ENCODE assay signal across 17 mouse cellular contexts in the genomic region with DNA sequence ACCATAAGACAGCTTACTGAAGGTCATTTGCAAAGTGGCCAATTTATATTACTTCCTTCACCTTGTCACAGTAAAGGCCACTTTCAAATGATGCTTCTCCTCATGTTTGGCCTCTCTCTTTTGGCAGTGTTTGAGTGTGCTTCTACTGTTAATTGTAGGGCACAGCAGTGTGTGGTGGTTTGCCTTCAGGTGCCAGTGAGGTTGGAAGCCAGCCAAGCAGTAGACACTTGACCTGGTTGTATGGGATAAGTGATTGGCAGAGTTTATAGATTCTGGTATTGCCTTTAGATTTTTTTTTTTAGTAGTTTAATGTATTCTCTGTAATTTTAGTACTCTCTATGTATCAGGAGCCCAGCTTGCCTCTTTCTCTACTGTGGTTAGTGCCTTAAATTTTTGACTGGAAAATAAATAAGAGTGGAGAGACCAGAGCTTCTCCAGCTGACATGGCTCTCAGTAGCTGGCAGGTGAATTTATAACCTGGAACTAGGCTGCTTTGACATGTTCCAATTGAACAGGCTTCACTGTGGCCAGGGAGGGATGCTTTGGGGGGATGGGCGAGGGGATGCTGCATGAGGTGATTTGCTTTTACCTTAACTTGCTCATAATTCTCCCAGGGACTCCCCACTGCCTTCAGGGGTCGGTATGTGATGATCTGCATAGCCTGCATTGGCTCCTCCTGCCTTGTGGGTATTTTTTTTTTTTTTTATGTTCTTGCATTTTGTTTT.
DNase-seq lines count a peak whose midpoint lies in the region; ATAC-seq lines count a peak whose summit lies in the region.
"Had no signal": no experiment of that assay in that cellular context is flagged by ENCODE, and none has a peak within 500 bp of the region (broad histone marks: within the 10 kb centered on the region; RNA-seq: fewer than 3 reads in every experiment).

No protein-coding gene starts in this region.

- no peaks in the 10 kb centered on the region for H3K9me3 ChIP-seq in kidney, embryonic 14.5 days (ENCODE audit: control insufficient read depth, low read length)
- H3K9me3 ChIP-seq: embryonic facial prominence, embryonic 13.5 days; forebrain, embryonic 12.5 days; heart, embryonic 10.5 days; hindbrain, embryonic 12.5 days had no signal

- no peak overlapping the region for H3K4me3 ChIP-seq in kidney, embryonic 14.5 days (ENCODE audit: low read length)
- H3K4me3 ChIP-seq: embryonic facial prominence, embryonic 13.5 days; forebrain, embryonic 12.5 days; heart, embryonic 10.5 days; hindbrain, embryonic 12.5 days had no signal

- peak; percentile 13 for DNase-seq in cerebellum, adult 9-10 months
- no peak for DNase-seq in cerebellum, adult 11-12 months
- peak; percentile 6 for DNase-seq in kidney, adult 9 months
- DNase-seq in kidney, postnatal 4 days, result no peak
- peak; percentile 3 to 9 for DNase-seq in kidney, postnatal 36 days
- peak; percentile 19 to 56 for DNase-seq in cerebellum, postnatal 25 days
- DNase-seq: adrenal gland, postnatal 10 days; gastrocnemius, postnatal 10 days; heart, adult 18-20 months; heart, postnatal 10 days; heart, postnatal 4 days had no signal

- H3K4me1 ChIP-seq in kidney, embryonic 14.5 days (ENCODE audit: control insufficient read depth, insufficient read depth, low read length), result no peaks in the 10 kb centered on the region
- H3K4me1 ChIP-seq: forebrain, embryonic 12.5 days; heart, embryonic 10.5 days; hindbrain, embryonic 12.5 days had no signal

- H3K4me2 ChIP-seq in kidney, embryonic 14.5 days (replicated peaks; ENCODE audit: low read depth, low read length), result no peak overlapping the region
- H3K4me2 ChIP-seq: embryonic facial prominence, embryonic 13.5 days; forebrain, embryonic 12.5 days; hindbrain, embryonic 12.5 days had no signal

- H3K36me3 ChIP-seq in kidney, embryonic 14.5 days (ENCODE audit: control insufficient read depth, insufficient read depth, low read length), result no peaks in the 10 kb centered on the region
- H3K36me3 ChIP-seq: embryonic facial prominence, embryonic 13.5 days; forebrain, embryonic 12.5 days; heart, embryonic 10.5 days; hindbrain, embryonic 12.5 days had no signal

- no peak overlapping the region for H3K9ac ChIP-seq in kidney, embryonic 14.5 days (ENCODE audit: low read depth, low read length)
- H3K9ac ChIP-seq: embryonic facial prominence, embryonic 13.5 days; forebrain, embryonic 12.5 days; hindbrain, embryonic 12.5 days had no signal

- WGBS in kidney, embryonic 14.5 days, result 38% methylated on average over 2 of the region's 2 CpGs

- H3K27ac ChIP-seq in kidney, embryonic 14.5 days (ENCODE audit: low read depth, low read length), result no peak overlapping the region
- H3K27ac ChIP-seq: embryonic facial prominence, embryonic 13.5 days; forebrain, embryonic 12.5 days; heart, embryonic 10.5 days; hindbrain, embryonic 12.5 days had no signal

- no peaks in the 10 kb centered on the region for H3K27me3 ChIP-seq in kidney, embryonic 14.5 days (ENCODE audit: control insufficient read depth, insufficient read depth, low read length)
- H3K27me3 ChIP-seq: embryonic facial prominence, embryonic 13.5 days; forebrain, embryonic 12.5 days; hindbrain, embryonic 12.5 days had no signal

- no peak for ATAC-seq in kidney, embryonic 14.5 days (ENCODE audit: low FRiP score, low TSS enrichment)
- ATAC-seq: forebrain, embryonic 16.5 days had no signal

Comparison
In these comparisons a context has a peak if more than half of its experiments do, and no peak if none do; other contexts are left out.
1. DNase-seq: peak in cerebellum, adult 9-10 months (single experiment), kidney, adult 9 months (single experiment), kidney, postnatal 36 days (2 of 2) and cerebellum, postnatal 25 days (2 of 2); none in cerebellum, adult 11-12 months (single experiment) and kidney, postnatal 4 days (0 of 2).